10 mouse cellular contexts compared by ENCODE assay signal in genomic region chr1:134704396-134705306, GRCm38 (mm10). TPM values are rescaled to one million over a fixed set of nuclear protein-coding genes. Genes with fewer than 3 reads are reported as not detected.
DNase-seq lines count a peak whose midpoint lies in the region; ATAC-seq and TF ChIP-seq lines count a peak whose summit lies in the region.
"Had no signal": no experiment of that assay in that cellular context is flagged by ENCODE, and none has a peak within 500 bp of the region (broad histone marks: within the 10 kb centered on the region; RNA-seq: fewer than 3 reads in every experiment).

No protein-coding gene starts in this region.

- H3K4me1 ChIP-seq in liver, embryonic 11.5 days (replicated peaks; ENCODE audit: control insufficient read depth, insufficient read depth, low read length), result 0 out of 2 replicates have a peak, but pooled peaks cover 5% of the 10 kb centered on the region
- peaks cover 12% of the 10 kb centered on the region; the same call in 1 of the 2 replicates for H3K4me1 ChIP-seq in hindbrain, postnatal 0 days (ENCODE audit: insufficient read depth, low read length)

- H3K36me3 ChIP-seq in liver, embryonic 11.5 days (ENCODE audit: control insufficient read depth, insufficient read depth, low read length), result no peaks in the 10 kb centered on the region
- H3K36me3 ChIP-seq in hindbrain, postnatal 0 days (ENCODE audit: insufficient read depth, low read length), result no peaks in the 10 kb centered on the region
- H3K36me3 ChIP-seq: heart, embryonic 13.5 days had no signal

- H3K27me3 ChIP-seq in liver, embryonic 11.5 days (replicated peaks; ENCODE audit: control insufficient read depth, insufficient read depth, low read length), result peaks cover 40% of the 10 kb centered on the region
- no peaks in the 10 kb centered on the region for H3K27me3 ChIP-seq in hindbrain, postnatal 0 days (ENCODE audit: insufficient read depth, low read length)

- no peak overlapping the region for H3K27ac ChIP-seq in liver, embryonic 11.5 days (ENCODE audit: low read depth, low read length)
- H3K27ac ChIP-seq in hindbrain, postnatal 0 days, result no peak overlapping the region
- H3K27ac ChIP-seq: heart, embryonic 13.5 days; macrophage had no signal

- H3K9ac ChIP-seq in liver, embryonic 11.5 days (ENCODE audit: low read depth, low read length), result no peak overlapping the region
- no peak overlapping the region for H3K9ac ChIP-seq in hindbrain, postnatal 0 days (replicated peaks; ENCODE audit: low read length)
- H3K9ac ChIP-seq: heart, embryonic 13.5 days had no signal

- DNase-seq in adrenal gland, postnatal 14 days, result peak; percentile 30
- DNase-seq in adrenal gland, postnatal 4 days (ENCODE audit: low spot score in 2 of 2), result no peak
- peak; percentile 41 for DNase-seq in liver
- DNase-seq in liver, embryonic 11.5 days (ENCODE audit: low spot score), result no peak
- peak; percentile 88 to 90 for DNase-seq in cerebellum, postnatal 10 days
- peak; percentile 75 for DNase-seq in hindbrain, postnatal 0 days (ENCODE audit: low spot score)
- peak; percentile 70 for DNase-seq in mesoderm, embryonic 11.5 days (ENCODE audit: low read depth, low spot score)
- DNase-seq in thymus, postnatal 36 days, result peak; percentile 49 to 53

- no peak overlapping the region for H3K4me3 ChIP-seq in liver, embryonic 11.5 days (ENCODE audit: low read depth, low read length)
- no peak overlapping the region for H3K4me3 ChIP-seq in hindbrain, postnatal 0 days (ENCODE audit: low read length)
- H3K4me3 ChIP-seq: heart, embryonic 13.5 days had no signal

- ATAC-seq in liver, embryonic 11.5 days (replicated peaks; ENCODE audit: low FRiP score), result no peak
- peak; percentile 51; the same call in 1 of the 2 replicates for ATAC-seq in hindbrain, postnatal 0 days

- H3K4me2 ChIP-seq in liver, embryonic 11.5 days, result no peak overlapping the region
- no peak overlapping the region for H3K4me2 ChIP-seq in hindbrain, postnatal 0 days (ENCODE audit: low read depth, low read length)
- H3K4me2 ChIP-seq: heart, embryonic 13.5 days had no signal

- WGBS in liver, embryonic 11.5 days, result 38% methylated on average over 22 of the region's 22 CpGs
- 37% methylated on average over 22 of the region's 22 CpGs for WGBS in hindbrain, postnatal 0 days

- H3K9me3 ChIP-seq in liver, embryonic 11.5 days (ENCODE audit: control insufficient read depth, low read length), result no peaks in the 10 kb centered on the region
- H3K9me3 ChIP-seq in hindbrain, postnatal 0 days (ENCODE audit: low read length), result no peaks in the 10 kb centered on the region
- H3K9me3 ChIP-seq: heart, embryonic 13.5 days had no signal

- peak; percentile 94 for TF ChIP-seq CTCF in hindbrain, postnatal 0 days (IDR thresholded peaks at IDR 0.05; ENCODE audit: low read depth)

RNA-seq across cellular contexts. Expression of gene Syt2, which starts 58.2 kb away (rescaled TPM):
- total RNA-seq in adrenal gland, postnatal 14 days (2021), result 0.59 and 2.7 TPM in 2 replicates
- 1 to 10 TPM; 1.5 to 2.9 TPM for total RNA-seq in adrenal gland, postnatal 4 days (2021)
- polyA plus RNA-seq in liver, embryonic 11.5 days (2014; fragmentation: Nextera tagmentation; extraction: Ambion mirVana), result 0.12 and 0.22 TPM in 2 replicates
- 74.7 and 179 TPM in 2 replicates for total RNA-seq in hindbrain, postnatal 0 days (2014; rRNA removed)
- 22.5 and 23.3 TPM in 2 replicates for polyA plus RNA-seq in hindbrain, postnatal 0 days (2015; fragmentation: Nextera tagmentation; extraction: Ambion mirVana)
- polyA plus RNA-seq: macrophage had no signal

Comparison
In these comparisons a context has a peak if more than half of its experiments do, and no peak if none do; other contexts are left out.
1. DNase-seq: peak in adrenal gland, postnatal 14 days (single experiment), liver (single experiment), cerebellum, postnatal 10 days (2 of 2), hindbrain, postnatal 0 days (single experiment), mesoderm, embryonic 11.5 days (single experiment) and thymus, postnatal 36 days (2 of 2); none in adrenal gland, postnatal 4 days (0 of 2) and liver, embryonic 11.5 days (single experiment).
2. RNA of gene Syt2, which starts 58.2 kb away (total RNA-seq): 74.7 to 179 TPM in hindbrain, postnatal 0 days; 1.5 to 2.9 TPM in adrenal gland, postnatal 4 days and 0.59 to 2.7 TPM in adrenal gland, postnatal 14 days; every median in the first group is over 10 times any median in the second.